Mouse (Mus musculus) lung, postnatal 0 days (tissue): ENCODE results near the gene Urah. TPM values are rescaled to one million over a fixed set of nuclear protein-coding genes. Genes with fewer than 3 reads are reported as not detected.

ENCODE experiments used
- ATAC-seq: fragments of 200-750 bp; cut with Nextera tagmentation; 2 replicates; pipeline ENCODE4 v1.8.0; 2017; ENCODE audit warnings: moderate library complexity
- DNase-seq: peaks from one replicate; pipeline ENCODE4 v3.0.0-alpha.2; 2016; ENCODE audit warnings: low spot score
- H3K27ac ChIP-seq: fragments of 300-500 bp; sonication (generic); 2 replicates; pipeline ENCODE4 v1.5.1; 2014; ENCODE audit warnings: antibody characterized with exemption, mild to moderate bottlenecking, low read length, mixed read lengths
- H3K27me3 ChIP-seq: fragments of 300-500 bp; sonication (generic); replicated peaks from 2 replicates; pipeline ENCODE4 v1.6.1; 2014; ENCODE audit warnings: low read length, mixed read lengths; ENCODE audit not compliant: insufficient read depth
- H3K36me3 ChIP-seq: fragments of 300-500 bp; sonication (generic); 2 replicates; pipeline ENCODE4 v1.6.1; 2014; ENCODE audit warnings: low read length, mixed read lengths; ENCODE audit not compliant: insufficient read depth
- H3K4me1 ChIP-seq: fragments of 300-500 bp; sonication (generic); 2 replicates; pipeline ENCODE4 v1.6.1; 2014; ENCODE audit warnings: antibody characterized with exemption, low read depth, low read length, mixed read lengths; ENCODE audit not compliant: insufficient read depth
- H3K4me2 ChIP-seq: fragments of 300-500 bp; sonication (generic); replicated peaks from 2 replicates; pipeline ENCODE4 v1.6.1; 2014; ENCODE audit warnings: low read depth, mild to moderate bottlenecking, low read length, moderate library complexity, mixed read lengths
- H3K4me3 ChIP-seq: fragments of 300-500 bp; sonication (generic); 2 replicates; pipeline ENCODE4 v1.5.1; 2014; ENCODE audit warnings: low read depth, low read length
- H3K9ac ChIP-seq: fragments of 300-500 bp; sonication (generic); replicated peaks from 2 replicates; pipeline ENCODE4 v1.6.1; 2014; ENCODE audit warnings: low read depth, mild to moderate bottlenecking
- H3K9me3 ChIP-seq: fragments of 300-500 bp; sonication (generic); 2 replicates; pipeline ENCODE4 v1.6.1; 2016; ENCODE audit warnings: low read length, mixed read lengths
- CTCF ChIP-seq: IDR thresholded peaks from 2 replicates; pipeline ENCODE4 v1.5.1; 2016; ENCODE audit warnings: antibody characterized with exemption, mild to moderate bottlenecking
- EP300 ChIP-seq: IDR thresholded peaks from 2 replicates; pipeline ENCODE4 v1.6.1; 2016; ENCODE audit warnings: antibody characterized with exemption, mild to moderate bottlenecking, control low read depth
- WGBS: fragments of 180-500 bp; shearing (Covaris S2); extraction: QIAGEN DNeasy Blood & Tissue Kit; methylation state at CpG from one replicate; pipeline ENCODE4 v1.1.7; 2014; 5-methylcytosine and 5-hydroxymethylcytosine counted together
- polyA plus RNA-seq: library from polyadenylated mRNA; unstranded; fragments of >200 nt; fragmentation: Nextera tagmentation; extraction: Ambion mirVana; gene quantifications from 2 replicates; pipeline ENCODE4 v1.2.1, GENCODE M21; 2015

Gene Urah
- polyA plus RNA-seq, 1 experiment from 2014 or later: 15.0 TPM

DNA sequence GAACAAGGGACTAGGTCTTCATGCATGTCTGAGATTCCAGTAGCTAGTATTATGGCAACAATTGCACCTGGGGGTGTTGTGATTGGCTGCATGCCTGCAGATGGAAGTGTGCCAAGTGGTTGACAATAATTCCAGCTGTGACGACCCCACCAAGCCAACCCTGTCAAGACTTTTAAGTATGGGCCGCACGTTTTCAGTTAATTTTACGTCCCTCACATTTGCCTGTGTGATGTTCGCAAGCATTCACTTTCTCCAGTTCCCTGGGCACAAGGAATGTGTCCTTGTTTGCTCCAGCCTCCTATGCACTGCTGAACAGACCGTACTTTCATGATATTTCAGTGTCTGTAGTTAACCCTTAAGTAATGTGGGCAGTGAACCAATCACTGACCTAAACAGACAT is 32.2 kb upstream of the Urah start:
- no peak overlapping the region for H3K4me3 ChIP-seq
- DNase-seq: no peak
- no peaks in the 10 kb centered on the region for H3K4me1 ChIP-seq
- no peaks in the 10 kb centered on the region for H3K27me3 ChIP-seq
- TF ChIP-seq CTCF (no peak), EP300 (no peak)
- H3K27ac ChIP-seq: no peak overlapping the region
- no peaks in the 10 kb centered on the region for H3K9me3 ChIP-seq
- no peak overlapping the region for H3K4me2 ChIP-seq
- no peaks in the 10 kb centered on the region for H3K36me3 ChIP-seq
- ATAC-seq: no peak
- WGBS: 58% methylated on average over 6 of the region's 6 CpGs
- no peak overlapping the region for H3K9ac ChIP-seq

DNA sequence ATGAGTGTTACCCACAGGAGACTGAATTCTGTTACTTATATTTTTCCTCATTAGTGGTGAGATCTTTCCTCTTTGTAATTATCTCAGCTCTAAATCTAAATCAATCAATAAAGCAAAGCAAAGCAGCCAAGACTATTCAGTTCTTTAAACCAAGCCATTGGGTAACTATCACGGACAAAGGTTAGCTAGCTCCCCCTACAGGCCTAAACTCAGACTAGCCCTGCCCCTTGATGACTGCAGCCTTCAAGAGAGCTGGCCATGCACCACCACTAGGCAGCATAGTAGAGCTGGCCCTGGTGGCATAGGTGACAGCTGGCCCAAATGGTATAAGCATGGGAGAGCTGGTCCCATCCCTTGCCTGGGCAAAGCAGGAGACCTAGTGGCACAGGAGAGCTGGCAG is 29.1 kb upstream of the Urah start:
- DNase-seq: peak; percentile 43

DNA sequence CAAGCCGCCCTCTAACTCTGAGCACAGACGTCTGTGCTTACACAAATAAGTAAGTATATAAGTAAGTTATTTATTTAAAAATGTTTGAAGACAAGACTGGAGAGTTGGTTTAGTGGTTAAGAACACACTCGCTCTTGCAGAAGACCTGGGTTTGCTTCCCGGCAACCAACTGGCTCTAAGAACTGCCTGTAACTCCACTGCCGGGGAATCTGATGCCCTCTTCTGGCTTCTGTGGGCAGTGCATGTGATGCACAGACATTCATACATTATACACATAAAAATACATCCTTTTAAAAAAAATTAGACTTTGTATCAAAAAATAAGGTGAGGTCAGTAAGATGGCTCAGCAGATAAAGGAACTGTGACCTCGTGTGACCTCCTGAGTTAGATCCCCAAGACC is 24.3 kb upstream of the Urah start:
- Histone ChIP-seq H3K9me3 (no peaks in the 10 kb centered on the region), H3K9ac (no peak overlapping the region), H3K4me3 (no peak overlapping the region), H3K4me2 (no peak overlapping the region), H3K4me1 (no peaks in the 10 kb centered on the region), H3K36me3 (no peaks in the 10 kb centered on the region), H3K27ac (no peak overlapping the region), H3K27me3 (no peaks in the 10 kb centered on the region)
- ATAC-seq (no peak), DNase-seq (no peak)
- TF ChIP-seq CTCF (peak; percentile 34), EP300 (no peak)
- 82% methylated on average over 6 of the region's 6 CpGs for WGBS

More for the DNA sequence above, 29.1 kb upstream of the Urah start:
- H3K27me3 ChIP-seq: no peaks in the 10 kb centered on the region
- no peak overlapping the region for H3K27ac ChIP-seq
- no peak overlapping the region for H3K4me2 ChIP-seq
- no peaks in the 10 kb centered on the region for H3K9me3 ChIP-seq
- no peaks in the 10 kb centered on the region for H3K4me1 ChIP-seq
- WGBS: 8% methylated on average over 1 of the region's 1 CpGs
- H3K4me3 ChIP-seq: no peak overlapping the region
- no peaks in the 10 kb centered on the region for H3K36me3 ChIP-seq
- H3K9ac ChIP-seq: no peak overlapping the region
- TF ChIP-seq CTCF: peak; percentile 75
- TF ChIP-seq EP300: no peak
- ATAC-seq: peak; percentile 52

DNA sequence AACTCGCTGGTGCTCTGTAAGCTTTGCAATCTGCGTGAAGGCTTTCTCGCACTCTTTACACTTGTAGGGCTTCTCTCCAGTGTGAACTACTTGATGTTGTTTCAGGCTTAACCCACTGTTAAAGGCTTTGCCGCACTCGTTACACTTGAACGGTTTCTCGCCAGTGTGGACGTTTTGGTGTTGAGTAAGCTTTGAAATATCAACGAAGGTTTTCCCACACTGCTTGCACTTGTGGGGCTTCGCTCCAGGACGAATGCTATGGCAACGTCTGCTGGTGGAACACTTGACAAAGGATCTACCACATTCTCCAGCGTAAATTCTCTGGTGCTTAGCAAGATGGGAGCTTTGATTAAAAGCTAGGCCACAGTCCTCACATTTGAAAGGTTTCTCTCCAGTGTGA is 23.1 kb upstream of the Urah start:
- H3K9ac ChIP-seq: no peak overlapping the region
- no peak overlapping the region for H3K27ac ChIP-seq
- no peak for DNase-seq
- ATAC-seq: no peak
- H3K36me3 ChIP-seq: no peaks in the 10 kb centered on the region
- no peak overlapping the region for H3K4me2 ChIP-seq
- no peak for TF ChIP-seq CTCF
- no peaks in the 10 kb centered on the region for H3K9me3 ChIP-seq
- WGBS: 70% methylated on average over 13 of the region's 13 CpGs
- H3K4me1 ChIP-seq: no peaks in the 10 kb centered on the region
- H3K4me3 ChIP-seq: no peak overlapping the region
- H3K27me3 ChIP-seq: no peaks in the 10 kb centered on the region

DNA sequence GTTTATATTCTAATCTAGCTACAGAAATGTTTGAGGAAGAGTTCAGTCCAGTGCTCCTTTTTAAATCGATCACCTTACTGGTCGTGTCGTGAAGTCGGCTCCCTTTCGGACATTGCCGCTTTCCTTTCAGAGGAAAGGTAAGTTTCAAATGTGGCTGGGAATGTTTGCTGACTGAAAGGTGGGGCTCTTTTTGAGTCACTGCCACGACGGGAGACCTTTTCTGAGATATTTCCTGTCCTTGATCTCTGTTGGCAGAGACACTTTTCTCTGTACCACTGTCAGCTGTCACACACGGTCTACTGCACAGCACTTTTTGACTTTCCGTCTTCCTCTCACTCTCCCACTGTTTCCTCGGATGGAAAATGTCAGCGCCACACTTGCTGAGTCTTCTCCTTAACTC is 22.0 kb upstream of the Urah start:
- WGBS: 79% methylated on average over 12 of the region's 12 CpGs

DNA sequence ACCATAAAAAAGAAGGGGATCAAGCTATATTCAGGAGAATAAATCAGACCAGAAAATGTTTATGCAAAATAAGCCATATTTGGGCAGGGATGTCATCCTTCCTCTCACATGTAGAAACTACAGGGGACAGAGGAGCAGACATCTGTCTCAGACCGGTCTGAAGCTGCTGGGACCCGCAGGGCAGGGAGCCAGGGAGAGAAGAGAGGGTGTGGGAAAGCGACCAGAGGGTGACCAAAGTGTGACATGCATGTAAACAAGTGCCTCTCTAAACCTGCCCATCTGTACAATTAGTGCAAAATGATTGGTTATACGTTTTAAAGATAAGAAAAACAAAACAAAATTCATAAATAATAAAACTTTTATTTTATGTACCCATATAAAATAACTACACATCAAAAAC is 14.6 kb upstream of the Urah start:
- Histone ChIP-seq H3K36me3 (no peaks in the 10 kb centered on the region), H3K27ac (no peak overlapping the region), H3K9ac (no peak overlapping the region), H3K27me3 (no peaks in the 10 kb centered on the region), H3K4me3 (no peak overlapping the region), H3K9me3 (no peaks in the 10 kb centered on the region), H3K4me2 (no peak overlapping the region), H3K4me1 (no peaks in the 10 kb centered on the region)
- TF ChIP-seq EP300 (no peak), CTCF (no peak)
- DNase-seq: no peak
- WGBS: 43% methylated on average over 4 of the region's 4 CpGs
- no peak for ATAC-seq

More for the DNA sequence above, 22.0 kb upstream of the Urah start:
- Histone ChIP-seq H3K9me3 (no peaks in the 10 kb centered on the region), H3K27me3 (no peaks in the 10 kb centered on the region), H3K4me2 (no peak overlapping the region), H3K9ac (no peak overlapping the region), H3K27ac (no peak overlapping the region), H3K4me3 (no peak overlapping the region), H3K36me3 (no peaks in the 10 kb centered on the region), H3K4me1 (no peaks in the 10 kb centered on the region)
- DNase-seq (no peak), ATAC-seq (no peak)
- TF ChIP-seq EP300: no peak
- TF ChIP-seq CTCF: no peak

DNA sequence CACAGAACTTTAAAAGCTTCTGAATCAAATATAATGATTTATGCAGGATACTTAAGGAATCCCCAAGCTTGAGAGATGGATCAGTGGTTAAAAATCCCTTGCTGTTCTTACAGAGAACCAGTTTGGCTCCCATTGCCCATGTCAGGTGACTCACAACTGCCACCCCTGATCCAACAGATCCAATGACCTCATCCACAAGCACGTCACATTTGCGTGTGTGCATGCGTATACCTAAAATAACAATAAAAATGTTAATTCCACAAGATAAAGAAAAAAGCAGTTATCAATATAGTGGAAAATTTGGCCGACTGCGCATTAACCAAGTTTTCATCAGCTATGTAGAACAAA is 13.5 kb upstream of the Urah start:
- no peak for DNase-seq
- Histone ChIP-seq H3K4me3 (no peak overlapping the region), H3K9me3 (no peaks in the 10 kb centered on the region), H3K27me3 (no peaks in the 10 kb centered on the region), H3K4me1 (no peaks in the 10 kb centered on the region), H3K27ac (no peak overlapping the region), H3K36me3 (no peaks in the 10 kb centered on the region), H3K9ac (no peak overlapping the region), H3K4me2 (no peak overlapping the region)
- ATAC-seq: no peak
- 53% methylated on average over 5 of the region's 5 CpGs for WGBS
- TF ChIP-seq EP300: no peak
- no peak for TF ChIP-seq CTCF
